Mouse (Mus musculus): ENCODE measurements at regions not wholly inside any gene's neighbourhood (a gene's known extent, or its start where the extent isn't known, plus 50 kb on each side); places are given as distances from the start of the nearest gene placed in this dataset.

DNA sequence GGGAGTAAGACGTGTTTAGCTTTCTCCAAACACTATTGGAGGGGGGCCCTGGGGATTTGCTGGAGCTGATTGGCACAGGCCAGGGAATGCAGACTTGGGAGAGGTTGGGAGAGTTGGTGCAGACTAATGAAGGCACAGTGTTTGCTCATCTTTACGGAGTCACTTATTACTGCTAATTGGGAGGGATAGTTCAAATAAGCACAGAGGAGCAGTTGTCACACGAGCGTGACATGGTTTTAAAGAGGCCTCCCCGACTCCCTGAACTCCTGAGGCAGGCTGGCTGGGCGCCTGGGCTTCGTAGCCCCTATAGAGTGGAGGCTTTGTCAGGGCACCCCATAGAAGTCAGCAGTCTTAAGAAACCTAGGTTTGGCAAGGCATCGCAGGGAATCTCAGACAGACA is 145.0 kb upstream of the Kiz start:
- ATAC-seq, result no peak
- no peaks in the 10 kb centered on the region for H3K36me3 ChIP-seq (ENCODE audit: insufficient read depth, low read length)

DNA sequence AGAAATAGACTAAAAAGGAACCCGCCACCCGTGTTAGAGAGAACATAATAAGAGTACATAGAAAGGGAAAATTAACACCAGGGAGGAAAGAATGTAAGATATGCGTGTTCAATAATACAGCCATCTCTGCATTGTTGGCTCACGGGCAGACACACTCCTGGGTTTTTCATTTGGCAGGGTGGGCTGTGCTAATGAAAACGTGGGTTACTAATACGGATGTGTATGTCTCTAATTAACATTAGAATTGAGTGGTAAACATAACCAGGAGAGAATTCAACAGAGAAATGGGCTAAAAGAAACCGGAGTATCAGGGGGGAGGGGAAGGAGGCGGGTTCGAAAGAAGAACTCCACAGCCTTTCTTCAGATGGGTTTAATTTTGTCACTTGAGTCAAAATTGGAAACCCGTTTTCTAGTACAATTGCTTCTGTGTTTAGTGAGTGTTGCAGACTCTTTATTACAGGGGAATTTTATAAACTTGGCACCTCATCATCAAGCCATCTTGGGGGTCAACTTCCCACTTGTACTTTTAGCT is 134.4 kb upstream of the Kiz start:
- TF ChIP-seq EP300 (IDR thresholded peaks at IDR 0.05), result no peak
- no peak for TF ChIP-seq CTCF (IDR thresholded peaks at IDR 0.05)
- Histone ChIP-seq H3K36me3 (ENCODE audit: insufficient read depth, low read length) (no peaks in the 10 kb centered on the region), H3K4me2 (replicated peaks; ENCODE audit: low read depth, low read length) (no peak overlapping the region), H3K4me3 (ENCODE audit: low read depth, low read length) (no peak overlapping the region), H3K9me3 (ENCODE audit: low read length) (no peaks in the 10 kb centered on the region), H3K9ac (replicated peaks; ENCODE audit: low read depth) (no peak overlapping the region), H3K4me1 (ENCODE audit: insufficient read depth, low read depth, low read length) (no peaks in the 10 kb centered on the region), H3K27ac (ENCODE audit: low read length) (no peak overlapping the region), H3K27me3 (replicated peaks; ENCODE audit: insufficient read depth, low read length) (no peaks in the 10 kb centered on the region)
- ATAC-seq, result no peak
- WGBS, result 52% methylated on average over 10 of the region's 10 CpGs
- DNase-seq (ENCODE audit: low spot score), result no peak

More for the DNA sequence above, 145.0 kb upstream of the Kiz start:
- Histone ChIP-seq H3K4me1 (ENCODE audit: insufficient read depth, low read depth, low read length) (no peaks in the 10 kb centered on the region), H3K27ac (ENCODE audit: low read length) (no peak overlapping the region), H3K4me3 (ENCODE audit: low read depth, low read length) (no peak overlapping the region), H3K9me3 (ENCODE audit: low read length) (no peaks in the 10 kb centered on the region), H3K9ac (replicated peaks; ENCODE audit: low read depth) (no peak overlapping the region), H3K4me2 (replicated peaks; ENCODE audit: low read depth, low read length) (no peak overlapping the region), H3K27me3 (replicated peaks; ENCODE audit: insufficient read depth, low read length) (no peaks in the 10 kb centered on the region)
- no peak for DNase-seq (ENCODE audit: low spot score)
- TF ChIP-seq CTCF (IDR thresholded peaks at IDR 0.05) (no peak), EP300 (IDR thresholded peaks at IDR 0.05) (no peak)
- WGBS, result 50% methylated on average over 8 of the region's 8 CpGs

DNA sequence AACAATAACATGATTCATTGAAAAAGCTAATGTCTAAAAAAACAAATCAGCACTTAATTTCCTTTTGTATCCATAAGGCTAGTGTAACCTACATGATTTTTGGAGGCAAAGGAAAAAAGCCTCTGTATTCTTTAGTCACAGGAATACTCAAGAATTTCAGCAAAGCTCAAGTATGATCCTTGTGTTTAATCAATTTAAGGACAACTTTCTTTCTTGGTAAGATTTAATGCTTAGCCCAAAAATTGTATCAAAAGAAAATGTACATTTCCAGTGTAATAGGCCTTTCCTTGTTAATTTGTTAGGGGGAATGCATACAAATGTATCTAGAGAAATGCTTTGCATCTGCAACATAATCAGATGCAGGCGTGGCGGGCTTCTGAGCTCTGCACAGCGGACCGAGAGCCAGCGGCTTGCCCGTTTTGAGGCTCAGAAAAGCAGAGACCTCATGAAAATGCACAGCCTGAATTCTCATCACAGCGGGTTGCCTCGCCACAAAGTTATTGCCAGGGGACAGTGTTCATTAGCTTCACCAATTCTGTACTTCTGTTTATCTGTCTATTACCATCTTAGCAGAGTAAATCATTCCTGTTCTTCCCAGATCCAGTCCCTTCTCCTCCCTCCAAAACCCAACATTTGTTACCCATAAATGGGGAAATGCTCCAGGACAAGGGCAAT is 133.2 kb upstream of the Kiz start:
- Histone ChIP-seq H3K9me3 (ENCODE audit: low read length) (no peaks in the 10 kb centered on the region), H3K4me2 (replicated peaks; ENCODE audit: low read depth, low read length) (no peak overlapping the region), H3K27ac (ENCODE audit: low read length) (no peak overlapping the region), H3K27me3 (replicated peaks; ENCODE audit: insufficient read depth, low read length) (no peaks in the 10 kb centered on the region), H3K4me3 (ENCODE audit: low read depth, low read length) (no peak overlapping the region), H3K9ac (replicated peaks; ENCODE audit: low read depth) (no peak overlapping the region), H3K4me1 (ENCODE audit: insufficient read depth, low read depth, low read length) (no peaks in the 10 kb centered on the region), H3K36me3 (ENCODE audit: insufficient read depth, low read length) (no peaks in the 10 kb centered on the region)
- no peak for DNase-seq (ENCODE audit: low spot score)
- ATAC-seq, result no peak
- WGBS, result 59% methylated on average over 8 of the region's 8 CpGs
- TF ChIP-seq EP300 (IDR thresholded peaks at IDR 0.05), result no peak
- TF ChIP-seq CTCF (IDR thresholded peaks at IDR 0.05), result no peak

DNA sequence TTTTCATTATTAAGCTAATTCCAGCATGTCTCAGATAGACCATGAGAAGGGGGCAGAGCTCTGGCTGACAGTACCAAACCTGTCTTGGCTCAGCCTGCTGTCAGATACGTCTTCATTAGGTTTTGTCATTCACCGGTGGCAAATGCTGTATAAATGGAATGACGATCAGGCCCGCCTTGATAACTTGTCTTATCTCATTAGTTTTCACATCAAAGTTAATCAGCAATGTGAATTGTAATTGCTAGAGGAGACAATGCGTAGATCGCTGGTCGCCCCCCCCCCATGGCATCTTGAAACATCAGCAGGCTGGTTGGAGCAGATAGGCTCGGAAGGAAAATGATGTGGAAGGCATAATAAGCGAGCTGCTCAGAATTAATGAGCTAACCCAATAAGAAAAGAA is 132.5 kb upstream of the Kiz start:
- no peak overlapping the region for H3K27ac ChIP-seq (ENCODE audit: low read length)
- H3K9me3 ChIP-seq (ENCODE audit: low read length), result no peaks in the 10 kb centered on the region
- ATAC-seq (no peak), DNase-seq (ENCODE audit: low spot score) (no peak)
- no peak overlapping the region for H3K4me2 ChIP-seq (replicated peaks; ENCODE audit: low read depth, low read length)
- no peaks in the 10 kb centered on the region for H3K4me1 ChIP-seq (ENCODE audit: insufficient read depth, low read depth, low read length)
- no peak overlapping the region for H3K4me3 ChIP-seq (ENCODE audit: low read depth, low read length)
- no peak overlapping the region for H3K9ac ChIP-seq (replicated peaks; ENCODE audit: low read depth)
- 59% methylated on average over 9 of the region's 9 CpGs for WGBS
- no peaks in the 10 kb centered on the region for H3K36me3 ChIP-seq (ENCODE audit: insufficient read depth, low read length)
- no peaks in the 10 kb centered on the region for H3K27me3 ChIP-seq (replicated peaks; ENCODE audit: insufficient read depth, low read length)
- TF ChIP-seq EP300 (IDR thresholded peaks at IDR 0.05), result no peak
- no peak for TF ChIP-seq CTCF (IDR thresholded peaks at IDR 0.05)

DNA sequence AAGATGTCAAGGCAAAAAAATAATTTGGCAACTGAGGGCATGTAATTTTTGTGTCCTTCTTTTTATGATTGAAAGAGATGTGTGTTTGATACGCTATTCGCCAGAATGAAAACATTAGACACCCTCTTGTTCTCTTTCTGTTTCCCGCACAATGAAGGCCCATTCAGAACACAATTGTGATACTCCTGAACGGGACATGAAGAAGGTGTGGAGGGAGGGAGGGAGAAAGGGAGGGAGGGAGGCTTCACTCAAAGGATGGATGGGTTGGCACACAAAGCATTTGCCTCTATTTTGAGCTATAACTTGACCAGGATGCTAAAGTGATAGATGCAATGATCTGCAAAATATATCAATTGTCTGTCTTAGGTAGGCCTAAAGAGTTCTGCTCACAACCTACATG is 132.0 kb upstream of the Kiz start:
- no peaks in the 10 kb centered on the region for H3K4me1 ChIP-seq (ENCODE audit: insufficient read depth, low read depth, low read length)
- H3K9me3 ChIP-seq (ENCODE audit: low read length), result no peaks in the 10 kb centered on the region
- no peaks in the 10 kb centered on the region for H3K27me3 ChIP-seq (replicated peaks; ENCODE audit: insufficient read depth, low read length)
- DNase-seq (ENCODE audit: low spot score) (no peak), ATAC-seq (no peak)
- H3K4me2 ChIP-seq (replicated peaks; ENCODE audit: low read depth, low read length), result no peak overlapping the region
- H3K27ac ChIP-seq (ENCODE audit: low read length), result no peak overlapping the region
- no peak overlapping the region for H3K4me3 ChIP-seq (ENCODE audit: low read depth, low read length)
- H3K36me3 ChIP-seq (ENCODE audit: insufficient read depth, low read length), result no peaks in the 10 kb centered on the region
- TF ChIP-seq EP300 (IDR thresholded peaks at IDR 0.05) (no peak), CTCF (IDR thresholded peaks at IDR 0.05) (no peak)
- 87% methylated on average over 4 of the region's 4 CpGs for WGBS
- no peak overlapping the region for H3K9ac ChIP-seq (replicated peaks; ENCODE audit: low read depth)

DNA sequence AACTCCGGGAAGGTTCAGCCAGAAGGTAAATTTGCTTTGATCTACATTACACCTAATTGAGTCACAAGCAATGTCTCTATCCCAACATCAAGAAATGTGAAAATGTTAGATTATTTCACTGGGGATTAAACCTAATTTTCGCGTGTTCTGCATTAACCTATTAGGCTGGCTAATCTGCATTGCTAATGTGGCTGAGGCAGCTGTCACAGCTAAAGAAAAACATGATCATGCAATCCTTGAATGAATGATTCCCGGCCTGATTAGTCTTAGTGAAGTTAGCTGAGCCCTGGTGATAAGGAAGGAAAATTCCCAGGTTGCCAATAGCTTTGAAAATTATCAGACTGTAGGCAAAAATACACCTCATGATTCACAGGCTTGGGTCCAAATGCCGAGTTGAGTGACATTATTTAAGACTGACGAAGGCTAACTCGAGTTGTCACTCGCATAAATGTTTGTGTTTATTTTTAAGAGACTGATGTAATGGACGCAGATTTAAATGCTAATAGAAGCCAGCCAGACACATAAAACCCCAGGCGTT is 131.5 kb upstream of the Kiz start:
- Histone ChIP-seq H3K4me3 (ENCODE audit: low read depth, low read length) (no peak overlapping the region), H3K4me1 (ENCODE audit: insufficient read depth, low read depth, low read length) (no peaks in the 10 kb centered on the region), H3K36me3 (ENCODE audit: insufficient read depth, low read length) (no peaks in the 10 kb centered on the region), H3K27ac (ENCODE audit: low read length) (no peak overlapping the region), H3K9ac (replicated peaks; ENCODE audit: low read depth) (no peak overlapping the region), H3K27me3 (replicated peaks; ENCODE audit: insufficient read depth, low read length) (no peaks in the 10 kb centered on the region), H3K9me3 (ENCODE audit: low read length) (no peaks in the 10 kb centered on the region), H3K4me2 (replicated peaks; ENCODE audit: low read depth, low read length) (no peak overlapping the region)
- WGBS, result 44% methylated on average over 10 of the region's 10 CpGs
- TF ChIP-seq CTCF (IDR thresholded peaks at IDR 0.05) (no peak), EP300 (IDR thresholded peaks at IDR 0.05) (no peak)
- DNase-seq (ENCODE audit: low spot score) (no peak), ATAC-seq (no peak)

Data from lung, postnatal 0 days (tissue).